Mouse (Mus musculus) lung, adult 2 months (tissue): ENCODE data around the gene Slc4a1.

ENCODE experiments used
- CTCF ChIP-seq: fragments of 200-500 bp; IDR thresholded peaks from 2 replicates; pipeline ENCODE4 v1.5.1; 2011; ENCODE audit warnings: mild to moderate bottlenecking, low read length, control low read depth; ENCODE audit not compliant: insufficient read depth
- POLR2A ChIP-seq: fragments of 200-500 bp; IDR thresholded peaks from 2 replicates; pipeline ENCODE4 v1.6.1; 2011; ENCODE audit warnings: low read depth, mild to moderate bottlenecking, control low read depth, low read length, borderline replicate concordance; ENCODE audit errors: extremely low read depth

GRCm38 (mm10) chr11:102364570-102365371, 1.2 kb downstream of the Slc4a1 start:
- TF ChIP-seq CTCF (no peak), POLR2A (no peak)
